Mouse (Mus musculus): ENCODE measurements around the gene Gper1. TPM values are rescaled to one million over a fixed set of nuclear protein-coding genes. Genes with fewer than 3 reads are reported as not detected.

Gene Gper1
- polyA plus RNA-seq, 1 experiment from 2014 or later = 7.8 TPM

- peak overlapping the region; percentile 25; the same call in 1 of the 2 replicates for H3K4me2 ChIP-seq (ENCODE audit: low read length)
- peak overlapping the region; percentile 42 for H3K27ac ChIP-seq (ENCODE audit: low read depth, low read length)
Measured at GRCm38 (mm10) chr5:139381586-139382513, 41.1 kb upstream of the Gper1 start.

GRCm38 (mm10) chr5:139382760-139383159 lies 40.2 kb upstream of the Gper1 start:
- ATAC-seq = no peak
- Histone ChIP-seq H3K27ac (ENCODE audit: low read depth, low read length) (peak overlapping the region; percentile 30), H3K36me3 (ENCODE audit: control insufficient read depth, insufficient read depth, low read length) (no peaks in the 10 kb centered on the region), H3K4me1 (ENCODE audit: control insufficient read depth, insufficient read depth, low read depth, low read length) (peaks cover 24% of the 10 kb centered on the region), H3K9me3 (ENCODE audit: control insufficient read depth, low read length) (no peaks in the 10 kb centered on the region), H3K4me3 (ENCODE audit: low read length) (no peak overlapping the region), H3K9ac (ENCODE audit: low read depth, low read length) (0 out of 2 replicates have a peak overlapping the region, but pooled peaks have one; percentile 4), H3K4me2 (ENCODE audit: low read length) (no peak overlapping the region), H3K27me3 (replicated peaks; ENCODE audit: control insufficient read depth, insufficient read depth, low read length) (no peaks in the 10 kb centered on the region)
- WGBS = 63% methylated on average over 8 of the region's 8 CpGs

More at GRCm38 (mm10) chr5:139381586-139382513, 41.1 kb upstream of the Gper1 start:
- no peaks in the 10 kb centered on the region for H3K36me3 ChIP-seq (ENCODE audit: control insufficient read depth, insufficient read depth, low read length)
- peaks cover 24% of the 10 kb centered on the region for H3K4me1 ChIP-seq (ENCODE audit: control insufficient read depth, insufficient read depth, low read depth, low read length)
- H3K9ac ChIP-seq (ENCODE audit: low read depth, low read length) = 0 out of 2 replicates have a peak overlapping the region, but pooled peaks have one; percentile 28
- H3K4me3 ChIP-seq (ENCODE audit: low read length) = no peak overlapping the region
- H3K27me3 ChIP-seq (replicated peaks; ENCODE audit: control insufficient read depth, insufficient read depth, low read length) = no peaks in the 10 kb centered on the region
- H3K9me3 ChIP-seq (ENCODE audit: control insufficient read depth, low read length) = no peaks in the 10 kb centered on the region
- WGBS = 83% methylated on average over 18 of the region's 18 CpGs
- ATAC-seq = no peak

GRCm38 (mm10) chr5:139383234-139383633 lies 39.7 kb upstream of the Gper1 start:
- WGBS = 73% methylated on average over 9 of the region's 9 CpGs
- no peak for ATAC-seq
- no peaks in the 10 kb centered on the region for H3K9me3 ChIP-seq (ENCODE audit: control insufficient read depth, low read length)
- H3K4me1 ChIP-seq (ENCODE audit: control insufficient read depth, insufficient read depth, low read depth, low read length) = peaks cover 28% of the 10 kb centered on the region
- no peaks in the 10 kb centered on the region for H3K36me3 ChIP-seq (ENCODE audit: control insufficient read depth, insufficient read depth, low read length)
- no peak overlapping the region for H3K4me2 ChIP-seq (ENCODE audit: low read length)
- H3K27me3 ChIP-seq (replicated peaks; ENCODE audit: control insufficient read depth, insufficient read depth, low read length) = no peaks in the 10 kb centered on the region
- H3K4me3 ChIP-seq (ENCODE audit: low read length) = no peak overlapping the region
- H3K9ac ChIP-seq (ENCODE audit: low read depth, low read length) = no peak overlapping the region
- H3K27ac ChIP-seq (ENCODE audit: low read depth, low read length) = peak overlapping the region; percentile 30

GRCm38 (mm10) chr5:139384531-139384930 lies 38.4 kb upstream of the Gper1 start:
- H3K4me1 ChIP-seq (ENCODE audit: control insufficient read depth, insufficient read depth, low read depth, low read length) = peaks cover 38% of the 10 kb centered on the region
- ATAC-seq = no peak
- no peak overlapping the region for H3K9ac ChIP-seq (ENCODE audit: low read depth, low read length)
- H3K4me3 ChIP-seq (ENCODE audit: low read length) = no peak overlapping the region
- no peaks in the 10 kb centered on the region for H3K36me3 ChIP-seq (ENCODE audit: control insufficient read depth, insufficient read depth, low read length)
- WGBS = 73% methylated on average over 10 of the region's 10 CpGs
- H3K4me2 ChIP-seq (ENCODE audit: low read length) = no peak overlapping the region
- no peaks in the 10 kb centered on the region for H3K27me3 ChIP-seq (replicated peaks; ENCODE audit: control insufficient read depth, insufficient read depth, low read length)
- no peaks in the 10 kb centered on the region for H3K9me3 ChIP-seq (ENCODE audit: control insufficient read depth, low read length)
- H3K27ac ChIP-seq (ENCODE audit: low read depth, low read length) = no peak overlapping the region

GRCm38 (mm10) chr5:139386047-139386446 lies 36.9 kb upstream of the Gper1 start:
- WGBS = 94% methylated on average over 5 of the region's 5 CpGs
- Histone ChIP-seq H3K9me3 (ENCODE audit: control insufficient read depth, low read length) (no peaks in the 10 kb centered on the region), H3K36me3 (ENCODE audit: control insufficient read depth, insufficient read depth, low read length) (no peaks in the 10 kb centered on the region), H3K4me2 (ENCODE audit: low read length) (no peak overlapping the region), H3K27ac (ENCODE audit: low read depth, low read length) (no peak overlapping the region), H3K27me3 (replicated peaks; ENCODE audit: control insufficient read depth, insufficient read depth, low read length) (no peaks in the 10 kb centered on the region), H3K4me1 (ENCODE audit: control insufficient read depth, insufficient read depth, low read depth, low read length) (peaks cover 37% of the 10 kb centered on the region), H3K4me3 (ENCODE audit: low read length) (no peak overlapping the region), H3K9ac (ENCODE audit: low read depth, low read length) (no peak overlapping the region)
- ATAC-seq = no peak

- no peak overlapping the region for H3K4me2 ChIP-seq (ENCODE audit: low read length)
- no peaks in the 10 kb centered on the region for H3K9me3 ChIP-seq (ENCODE audit: control insufficient read depth, low read length)
- no peaks in the 10 kb centered on the region for H3K27me3 ChIP-seq (replicated peaks; ENCODE audit: control insufficient read depth, insufficient read depth, low read length)
- no peak overlapping the region for H3K4me3 ChIP-seq (ENCODE audit: low read length)
- peak; percentile 18; the same call in 1 of the 2 replicates for ATAC-seq
- peaks cover 33% of the 10 kb centered on the region for H3K4me1 ChIP-seq (ENCODE audit: control insufficient read depth, insufficient read depth, low read depth, low read length)
- no peaks in the 10 kb centered on the region for H3K36me3 ChIP-seq (ENCODE audit: control insufficient read depth, insufficient read depth, low read length)
- no peak overlapping the region for H3K9ac ChIP-seq (ENCODE audit: low read depth, low read length)
- WGBS = 80% methylated on average over 10 of the region's 10 CpGs
- H3K27ac ChIP-seq (ENCODE audit: low read depth, low read length) = peak overlapping the region; percentile 49
Measured at GRCm38 (mm10) chr5:139387329-139388194, 35.4 kb upstream of the Gper1 start.

- no peaks in the 10 kb centered on the region for H3K27me3 ChIP-seq (replicated peaks; ENCODE audit: control insufficient read depth, insufficient read depth, low read length)
- no peak overlapping the region for H3K4me2 ChIP-seq (ENCODE audit: low read length)
- WGBS = 71% methylated on average over 4 of the region's 4 CpGs
- no peaks in the 10 kb centered on the region for H3K9me3 ChIP-seq (ENCODE audit: control insufficient read depth, low read length)
- H3K27ac ChIP-seq (ENCODE audit: low read depth, low read length) = peak overlapping the region; percentile 49
- peaks cover 28% of the 10 kb centered on the region for H3K4me1 ChIP-seq (ENCODE audit: control insufficient read depth, insufficient read depth, low read depth, low read length)
- no peak overlapping the region for H3K9ac ChIP-seq (ENCODE audit: low read depth, low read length)
- ATAC-seq = no peak
- no peak overlapping the region for H3K4me3 ChIP-seq (ENCODE audit: low read length)
- H3K36me3 ChIP-seq (ENCODE audit: control insufficient read depth, insufficient read depth, low read length) = no peaks in the 10 kb centered on the region
Measured at GRCm38 (mm10) chr5:139388195-139388570, 34.8 kb upstream of the Gper1 start.

GRCm38 (mm10) chr5:139388694-139389675 lies 34.0 kb upstream of the Gper1 start:
- Histone ChIP-seq H3K27me3 (replicated peaks; ENCODE audit: control insufficient read depth, insufficient read depth, low read length) (no peaks in the 10 kb centered on the region), H3K4me2 (ENCODE audit: low read length) (no peak overlapping the region), H3K4me1 (ENCODE audit: control insufficient read depth, insufficient read depth, low read depth, low read length) (peaks cover 27% of the 10 kb centered on the region), H3K9me3 (ENCODE audit: control insufficient read depth, low read length) (no peaks in the 10 kb centered on the region), H3K36me3 (ENCODE audit: control insufficient read depth, insufficient read depth, low read length) (no peaks in the 10 kb centered on the region), H3K27ac (ENCODE audit: low read depth, low read length) (peak overlapping the region; percentile 55), H3K9ac (ENCODE audit: low read depth, low read length) (no peak overlapping the region), H3K4me3 (ENCODE audit: low read length) (no peak overlapping the region)
- 63% methylated on average over 17 of the region's 17 CpGs for WGBS
- peak; percentile 77 for ATAC-seq

All from hindbrain, embryonic 16.5 days (tissue).